15 mouse cellular contexts compared by ENCODE assay signal in genomic region chr1:128912532-128912931, GRCm38 (mm10).
"Had no signal": no experiment of that assay in that cellular context is flagged by ENCODE, and none has a peak within 500 bp of the region (broad histone marks: within the 10 kb centered on the region; RNA-seq: fewer than 3 reads in every experiment).

No protein-coding gene starts in this region.

- H3K27ac ChIP-seq: left cerebral cortex, adult 2 months; limb, embryonic 10.5 days; liver, embryonic 12.5 days; midbrain, embryonic 15.5 days; stomach, embryonic 15.5 days had no signal

- H3K9me3 ChIP-seq: limb, embryonic 10.5 days; liver, embryonic 12.5 days; midbrain, embryonic 15.5 days; stomach, embryonic 15.5 days had no signal

- H3K36me3 ChIP-seq: limb, embryonic 10.5 days; liver, embryonic 12.5 days; midbrain, embryonic 15.5 days; stomach, embryonic 15.5 days had no signal

- DNase-seq: kidney, adult 11 months; kidney, adult 9 months; kidney, postnatal 10 days; kidney, postnatal 4 days; lung, embryonic 14.5 days; lung, postnatal 10 days; lung, postnatal 4 days; right cerebral cortex, postnatal 14 days; thymus, postnatal 36 days had no signal

- H3K27me3 ChIP-seq: liver, embryonic 12.5 days; midbrain, embryonic 15.5 days; stomach, embryonic 15.5 days had no signal

- H3K4me1 ChIP-seq: limb, embryonic 10.5 days; liver, embryonic 12.5 days; midbrain, embryonic 15.5 days; stomach, embryonic 15.5 days had no signal

- H3K9ac ChIP-seq: liver, embryonic 12.5 days; lung, embryonic 14.5 days; midbrain, embryonic 15.5 days; stomach, embryonic 15.5 days had no signal

- H3K4me3 ChIP-seq: left cerebral cortex, adult 2 months; limb, embryonic 10.5 days; liver, embryonic 12.5 days; midbrain, embryonic 15.5 days; stomach, embryonic 15.5 days had no signal

- ATAC-seq: liver, embryonic 12.5 days; midbrain, embryonic 15.5 days had no signal

- H3K4me2 ChIP-seq: liver, embryonic 12.5 days; lung, embryonic 14.5 days; midbrain, embryonic 11.5 days; midbrain, embryonic 15.5 days; stomach, embryonic 15.5 days had no signal
